Mouse (Mus musculus) erythroblast, embryonic 14.5 days (primary cell): ENCODE measurements at regions not wholly inside any gene's neighbourhood (a gene's known extent, or its start where the extent isn't known, plus 50 kb on each side); places are given as distances from the start of the nearest gene placed in this dataset.

Source experiments
- H3K27me3 ChIP-seq: 2 replicates; pipeline ENCODE4 v1.6.1; 2012; ENCODE audit warnings: inconsistent platforms; ENCODE audit not compliant: control insufficient read depth
- H3K36me3 ChIP-seq: 2 replicates; pipeline ENCODE4 v1.6.1; 2012; ENCODE audit warnings: mild to moderate bottlenecking, inconsistent platforms; ENCODE audit not compliant: control insufficient read depth
- H3K4me1 ChIP-seq: 2 replicates; pipeline ENCODE4 v1.6.1; 2012; ENCODE audit warnings: inconsistent platforms; ENCODE audit not compliant: control insufficient read depth
- H3K4me3 ChIP-seq: replicated peaks from 2 replicates; pipeline ENCODE3; 2012; ENCODE audit warnings: moderate library complexity, mild to moderate bottlenecking, inconsistent platforms
- H3K9me3 ChIP-seq: 2 replicates; pipeline ENCODE4 v1.6.1; 2012; ENCODE audit warnings: low read length, inconsistent platforms, mixed read lengths; ENCODE audit not compliant: control insufficient read depth
- GATA1 ChIP-seq: IDR thresholded peaks from 2 replicates; pipeline ENCODE4 v1.6.1; 2012; ENCODE audit warnings: low read length, inconsistent platforms, mixed read lengths
- TAL1 ChIP-seq: IDR thresholded peaks from 3 replicates; pipeline ENCODE4 v1.6.1; 2012; ENCODE audit warnings: low read length, inconsistent platforms, mixed read lengths

- no peaks in the 10 kb centered on the region for H3K9me3 ChIP-seq
- TF ChIP-seq TAL1: no peak
- TF ChIP-seq GATA1: no peak
These were observed 180.1 kb downstream of the Gm12689 start for GRCm38 (mm10) chr4:99475701-99476218.

DNA sequence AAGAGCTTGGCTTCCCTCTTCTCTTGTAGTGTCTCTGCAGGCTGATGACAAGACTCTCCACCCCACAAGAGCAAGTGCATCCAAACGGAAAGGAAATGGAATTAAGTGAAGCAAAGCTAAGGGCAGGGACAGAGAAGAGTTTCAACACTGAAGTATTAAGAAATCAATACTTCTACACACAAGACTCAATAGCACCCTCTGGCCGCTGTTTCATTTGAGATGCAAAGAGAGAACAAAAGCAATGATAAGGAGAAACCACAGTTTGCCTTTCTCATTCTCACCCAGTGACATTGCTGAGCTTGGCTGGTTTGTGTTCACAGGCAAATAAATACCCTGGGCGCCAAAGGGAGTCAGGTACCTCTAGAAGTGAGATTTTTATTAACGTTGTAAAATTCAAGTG lies 171.8 kb upstream of the Foxd3 start:
- Histone ChIP-seq H3K27me3 (no peaks in the 10 kb centered on the region), H3K9me3 (no peaks in the 10 kb centered on the region), H3K4me1 (no peaks in the 10 kb centered on the region), H3K4me3 (no peak overlapping the region), H3K36me3 (no peaks in the 10 kb centered on the region)
- TF ChIP-seq TAL1 (no peak), GATA1 (no peak)

More at GRCm38 (mm10) chr4:99475701-99476218, 180.1 kb downstream of the Gm12689 start:
- Histone ChIP-seq H3K36me3 (no peaks in the 10 kb centered on the region), H3K4me3 (no peak overlapping the region), H3K4me1 (no peaks in the 10 kb centered on the region), H3K27me3 (no peaks in the 10 kb centered on the region)

- no peak for TF ChIP-seq GATA1
- no peak for TF ChIP-seq TAL1
- no peaks in the 10 kb centered on the region for H3K4me1 ChIP-seq
- H3K27me3 ChIP-seq: no peaks in the 10 kb centered on the region
- H3K36me3 ChIP-seq: no peaks in the 10 kb centered on the region
- H3K9me3 ChIP-seq: no peaks in the 10 kb centered on the region
- no peak overlapping the region for H3K4me3 ChIP-seq
These were observed 164.3 kb upstream of the Foxd3 start for GRCm38 (mm10) chr4:99491536-99492514.

GRCm38 (mm10) chr4:99503221-99503744 lies 152.8 kb upstream of the Foxd3 start:
- H3K36me3 ChIP-seq: no peaks in the 10 kb centered on the region
- H3K27me3 ChIP-seq: no peaks in the 10 kb centered on the region
- TF ChIP-seq TAL1 (no peak), GATA1 (no peak)
- H3K4me3 ChIP-seq: no peak overlapping the region
- no peaks in the 10 kb centered on the region for H3K9me3 ChIP-seq
- no peaks in the 10 kb centered on the region for H3K4me1 ChIP-seq

GRCm38 (mm10) chr4:99511993-99512392 lies 144.1 kb upstream of the Foxd3 start:
- H3K27me3 ChIP-seq: no peaks in the 10 kb centered on the region
- no peaks in the 10 kb centered on the region for H3K9me3 ChIP-seq
- no peaks in the 10 kb centered on the region for H3K36me3 ChIP-seq
- no peak overlapping the region for H3K4me3 ChIP-seq
- no peak for TF ChIP-seq GATA1
- no peak for TF ChIP-seq TAL1
- H3K4me1 ChIP-seq: no peaks in the 10 kb centered on the region

DNA sequence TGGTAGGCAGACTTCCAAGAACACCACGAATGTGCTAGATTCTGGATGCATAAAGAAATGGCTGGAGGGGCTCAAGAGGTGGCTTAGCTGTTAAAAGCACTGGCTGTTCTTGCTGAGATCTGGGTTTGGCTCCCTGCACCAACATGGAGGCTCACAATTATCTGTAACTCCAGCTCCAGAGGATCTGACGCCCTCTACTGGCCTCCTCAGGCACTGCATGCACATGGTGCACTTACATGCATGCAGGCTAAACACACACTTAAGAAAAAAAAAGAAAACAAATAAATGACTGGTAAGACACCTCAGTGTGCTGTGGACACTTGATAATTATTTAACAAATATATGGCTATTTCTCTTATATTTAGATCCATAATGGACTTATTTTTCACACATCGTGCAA lies 139.2 kb upstream of the Foxd3 start:
- Histone ChIP-seq H3K4me3 (no peak overlapping the region), H3K36me3 (no peaks in the 10 kb centered on the region), H3K9me3 (no peaks in the 10 kb centered on the region), H3K27me3 (no peaks in the 10 kb centered on the region), H3K4me1 (no peaks in the 10 kb centered on the region)
- TF ChIP-seq GATA1 (no peak), TAL1 (no peak)

- Histone ChIP-seq H3K4me1 (no peaks in the 10 kb centered on the region), H3K27me3 (no peaks in the 10 kb centered on the region), H3K36me3 (no peaks in the 10 kb centered on the region), H3K4me3 (no peak overlapping the region), H3K9me3 (peaks cover 9% of the 10 kb centered on the region; the same call in 1 of the 2 replicates)
- no peak for TF ChIP-seq GATA1
- TF ChIP-seq TAL1: no peak
These were observed 128.7 kb upstream of the Foxd3 start for GRCm38 (mm10) chr4:99527441-99527840.

- H3K4me3 ChIP-seq: no peak overlapping the region
- no peaks in the 10 kb centered on the region for H3K9me3 ChIP-seq
- H3K27me3 ChIP-seq: no peaks in the 10 kb centered on the region
- H3K36me3 ChIP-seq: no peaks in the 10 kb centered on the region
- TF ChIP-seq GATA1 (no peak), TAL1 (no peak)
- no peaks in the 10 kb centered on the region for H3K4me1 ChIP-seq
These were observed 112.1 kb upstream of the Foxd3 start for GRCm38 (mm10) chr4:99544014-99544413.

- H3K4me1 ChIP-seq: no peaks in the 10 kb centered on the region
- no peak overlapping the region for H3K4me3 ChIP-seq
- H3K36me3 ChIP-seq: no peaks in the 10 kb centered on the region
- H3K27me3 ChIP-seq: no peaks in the 10 kb centered on the region
- TF ChIP-seq GATA1 (no peak), TAL1 (no peak)
- H3K9me3 ChIP-seq: no peaks in the 10 kb centered on the region
These were observed 110.4 kb upstream of the Foxd3 start for GRCm38 (mm10) chr4:99545742-99546141.
